Mouse (Mus musculus): ENCODE measurements around the gene Tmem91. TPM values are rescaled to one million over a fixed set of nuclear protein-coding genes. Genes with fewer than 3 reads are reported as not detected.

The Tmem91 gene
- total RNA-seq, 4 experiments from 2014 or later, result 10.8 to 16.2 (median 15.1) TPM

GRCm38 (mm10) chr7:25700732-25701131 is 25.8 kb upstream of the Tmem91 start:
- no peak for DNase-seq (ENCODE audit: low spot score in 2 of 2)

DNA sequence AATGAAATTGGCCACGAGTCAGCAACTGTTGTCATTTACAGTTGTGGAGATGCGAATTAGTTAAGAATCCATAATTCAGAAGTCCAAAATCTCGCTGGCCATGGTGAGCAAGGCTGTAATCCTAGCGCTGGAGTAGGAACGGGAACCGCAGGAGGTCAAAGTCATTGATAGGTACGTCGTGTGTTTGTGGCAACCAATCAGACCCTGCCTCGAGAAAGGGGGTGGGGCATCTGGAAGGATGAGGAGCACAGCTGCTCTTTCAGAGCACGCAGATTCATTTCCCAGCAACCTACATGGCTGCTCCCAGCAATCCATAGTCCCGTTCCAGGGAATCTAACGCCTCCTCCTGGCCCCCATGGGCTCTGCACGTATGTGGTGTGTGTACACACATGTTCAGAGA is 24.9 kb upstream of the Tmem91 start:
- DNase-seq (ENCODE audit: low spot score in 2 of 2), result no peak

DNA sequence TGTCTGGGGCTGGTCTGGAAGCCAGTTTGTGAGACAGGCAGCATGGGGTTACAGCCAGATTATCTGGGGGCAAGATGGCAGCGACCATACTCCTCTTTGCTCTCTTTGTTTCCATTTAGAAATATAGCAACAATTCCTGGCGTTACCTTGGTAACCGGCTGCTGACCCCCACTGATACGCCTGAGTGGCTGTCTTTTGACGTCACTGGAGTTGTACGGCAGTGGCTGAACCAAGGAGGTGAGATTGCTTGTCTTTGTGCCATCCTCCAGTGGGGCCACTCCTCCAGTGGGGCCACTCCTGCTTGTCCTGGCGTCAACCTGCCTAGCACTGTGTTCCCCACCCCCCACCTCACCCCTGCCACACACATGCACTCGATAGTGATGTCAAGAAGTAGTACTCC is 19.1 kb upstream of the Tmem91 start:
- no peak for DNase-seq (ENCODE audit: low spot score in 2 of 2)

GRCm38 (mm10) chr7:25690051-25690450 is 15.1 kb upstream of the Tmem91 start:
- DNase-seq (ENCODE audit: low spot score in 2 of 2), result no peak

DNA sequence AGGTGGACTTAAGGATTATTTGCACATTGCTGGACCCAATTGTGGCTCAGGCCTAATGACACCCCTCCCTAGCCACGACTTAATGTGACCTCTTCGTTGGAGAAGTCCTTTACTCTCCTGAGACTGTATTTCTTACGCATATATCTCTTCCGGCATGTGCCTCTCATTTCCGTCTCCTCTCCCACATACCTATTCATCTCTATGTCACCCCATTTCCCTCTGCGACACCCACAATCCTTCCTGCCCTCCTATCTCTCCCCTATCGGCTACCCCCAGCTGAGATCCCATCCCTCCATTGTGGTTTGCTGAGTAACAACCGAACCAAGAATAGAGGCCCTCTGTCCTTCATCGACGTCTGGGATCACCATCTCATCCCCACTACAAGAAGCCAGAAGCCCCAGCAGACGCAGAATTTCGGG is 14.6 kb upstream of the Tmem91 start:
- no peak for DNase-seq (ENCODE audit: low spot score in 2 of 2)

DNA sequence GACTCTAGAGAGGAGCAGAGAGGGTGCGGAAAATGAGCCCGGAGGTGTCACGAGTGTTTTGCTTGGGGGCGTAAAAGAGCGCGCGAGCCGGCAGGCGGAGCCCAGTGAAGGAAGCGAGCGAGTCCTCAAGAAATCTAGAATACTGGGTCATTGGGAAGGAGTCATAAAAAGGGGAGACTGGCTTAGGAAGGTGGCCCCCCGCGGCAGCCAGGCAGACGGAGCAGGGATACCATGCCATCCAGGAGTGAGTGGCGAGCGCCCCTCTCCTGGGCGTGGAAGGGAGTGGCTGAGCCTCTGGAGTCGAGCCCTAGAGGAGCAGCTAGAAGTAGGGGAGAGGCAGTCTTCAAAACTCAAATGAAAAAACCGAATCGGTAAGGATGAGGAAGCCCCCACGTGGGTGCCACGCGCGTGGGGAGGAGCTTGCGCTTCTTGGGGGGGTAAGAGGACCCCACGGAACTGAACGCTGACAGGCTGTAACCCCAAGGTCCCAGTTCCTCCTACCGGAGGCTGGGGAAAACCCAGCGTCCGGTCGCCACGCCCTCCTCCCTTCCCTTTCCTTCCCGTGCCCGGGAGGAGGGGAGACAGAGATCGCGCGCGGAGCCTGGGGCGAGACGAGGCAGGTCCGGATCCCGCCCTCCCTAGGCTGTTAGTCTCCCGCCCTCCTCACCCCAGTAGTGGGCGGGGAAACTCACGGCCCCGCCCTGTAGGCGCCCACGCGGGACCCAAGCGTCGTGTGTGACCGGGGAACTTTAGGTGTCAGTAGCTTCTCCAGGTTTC is 14.0 kb upstream of the Tmem91 start:
- DNase-seq (ENCODE audit: low spot score in 2 of 2), result no peak

DNA sequence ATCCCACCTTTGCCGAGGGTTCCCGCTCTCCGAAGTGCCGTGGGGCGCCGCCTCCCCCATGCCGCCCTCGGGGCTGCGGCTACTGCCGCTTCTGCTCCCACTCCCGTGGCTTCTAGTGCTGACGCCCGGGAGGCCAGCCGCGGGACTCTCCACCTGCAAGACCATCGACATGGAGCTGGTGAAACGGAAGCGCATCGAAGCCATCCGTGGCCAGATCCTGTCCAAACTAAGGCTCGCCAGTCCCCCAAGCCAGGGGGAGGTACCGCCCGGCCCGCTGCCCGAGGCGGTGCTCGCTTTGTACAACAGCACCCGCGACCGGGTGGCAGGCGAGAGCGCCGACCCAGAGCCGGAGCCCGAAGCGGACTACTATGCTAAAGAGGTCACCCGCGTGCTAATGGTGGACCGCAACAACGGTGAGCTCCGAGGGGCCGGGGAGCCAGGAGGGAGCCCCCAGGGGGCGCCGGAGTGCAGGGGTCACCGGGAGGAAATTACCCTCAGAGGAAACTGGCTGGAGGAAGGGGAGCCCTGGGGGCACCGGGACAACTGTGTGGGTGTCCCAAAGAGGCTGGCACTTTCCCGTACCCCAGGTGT is 12.9 kb upstream of the Tmem91 start:
- no peak for DNase-seq (ENCODE audit: low spot score in 2 of 2)

DNA sequence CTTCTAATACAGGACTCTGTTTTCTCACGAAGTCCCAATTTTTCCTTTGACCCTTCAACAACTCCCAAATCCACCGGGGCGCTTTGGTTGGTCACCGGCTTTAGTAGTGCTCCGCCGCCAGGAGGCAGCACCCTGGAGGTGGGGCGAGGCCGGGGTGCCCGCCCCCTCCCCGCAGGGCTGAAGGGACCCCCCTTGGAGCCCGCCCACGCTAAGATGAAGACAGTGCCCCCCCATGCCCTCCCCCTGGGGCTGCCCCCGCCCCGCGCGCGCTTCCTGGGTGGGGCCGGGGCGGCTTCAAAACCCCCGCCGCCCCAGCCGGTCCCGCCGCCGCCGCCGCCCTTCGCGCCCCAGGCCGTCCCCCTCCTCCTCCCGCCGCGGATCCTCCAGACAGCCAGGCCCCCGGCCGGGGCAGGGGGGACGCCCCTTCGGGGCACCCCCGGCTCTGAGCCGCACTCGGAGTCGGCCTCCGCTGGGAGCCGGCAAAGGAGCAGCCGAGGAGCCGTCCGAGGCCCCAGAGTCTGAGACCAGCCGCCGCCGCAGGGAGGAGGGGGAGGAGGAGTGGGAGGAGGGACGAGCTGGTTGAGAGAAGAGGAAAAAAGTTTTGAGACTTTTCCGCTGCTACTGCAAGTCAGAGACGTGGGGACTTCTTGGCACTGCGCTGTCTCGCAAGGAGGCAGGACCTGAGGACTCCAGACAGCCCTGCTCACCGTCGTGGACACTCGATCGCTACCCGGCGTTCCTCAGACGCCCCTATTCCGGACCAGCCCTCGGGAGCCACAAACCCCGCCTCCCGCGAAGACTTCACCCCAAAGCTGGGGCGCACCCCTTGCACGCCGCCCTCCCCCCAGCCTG is 11.9 kb upstream of the Tmem91 start, which contains the start of gene Tgfb1:
TSS of gene Tgfb1 (plus strand) at position 323 of the 852 bp plus-strand sequence.
- DNase-seq (ENCODE audit: low spot score in 2 of 2), result no peak

DNA sequence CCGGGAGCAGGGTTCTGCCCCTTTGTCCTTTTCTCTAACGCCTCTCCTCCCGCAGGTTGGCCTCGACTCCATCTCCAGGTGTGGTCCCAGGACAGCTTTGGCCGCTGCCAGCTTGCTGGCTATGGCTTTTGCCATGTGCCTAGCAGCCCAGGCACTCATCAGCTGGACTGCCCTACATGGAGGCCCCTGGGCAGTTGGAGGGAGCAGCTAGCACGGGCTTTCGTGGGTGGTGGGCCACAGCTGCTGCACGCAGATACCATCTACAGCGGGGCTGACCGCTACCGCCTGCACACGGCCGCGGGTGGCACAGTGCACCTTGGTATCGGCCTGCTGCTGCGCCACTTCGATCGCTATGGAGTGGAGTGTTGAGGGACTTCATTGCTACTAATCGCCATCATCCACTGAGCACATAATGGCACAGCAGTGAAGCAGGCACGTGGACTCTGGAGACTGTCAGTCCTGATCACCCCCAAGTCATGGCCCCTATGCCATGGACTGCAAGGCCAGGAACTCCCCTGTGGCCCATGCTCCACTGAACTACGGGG is 11.0 kb upstream of the Tmem91 start:
- no peak for DNase-seq (ENCODE audit: low spot score in 2 of 2)

DNA sequence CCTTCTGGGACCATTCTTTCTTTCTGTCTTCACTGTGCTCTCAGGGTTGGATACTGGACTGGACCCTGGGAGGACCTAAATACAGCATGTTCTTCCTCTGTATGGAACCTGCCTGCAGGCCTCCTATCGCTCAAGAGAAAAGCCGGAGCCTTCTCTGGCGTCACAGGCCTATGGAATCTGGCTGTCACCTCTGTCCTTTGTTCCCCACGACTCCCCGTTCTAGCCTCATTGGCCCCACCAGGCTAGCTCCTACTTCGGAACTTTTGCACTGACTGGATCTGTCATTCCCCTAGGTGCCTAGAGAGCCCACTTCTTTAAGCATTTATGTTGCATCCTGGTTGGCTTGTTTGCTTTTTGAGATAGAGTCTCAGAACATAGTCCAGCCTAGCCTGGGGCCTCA is 9.7 kb upstream of the Tmem91 start:
- DNase-seq (ENCODE audit: low spot score in 2 of 2), result no peak

- no peak for DNase-seq (ENCODE audit: low spot score in 2 of 2)
Observed at GRCm38 (mm10) chr7:25683474-25684180, 8.7 kb upstream of the Tmem91 start.

- DNase-seq (ENCODE audit: low spot score in 2 of 2), result no peak
Observed at GRCm38 (mm10) chr7:25681341-25682231, 6.6 kb upstream of the Tmem91 start.

DNA sequence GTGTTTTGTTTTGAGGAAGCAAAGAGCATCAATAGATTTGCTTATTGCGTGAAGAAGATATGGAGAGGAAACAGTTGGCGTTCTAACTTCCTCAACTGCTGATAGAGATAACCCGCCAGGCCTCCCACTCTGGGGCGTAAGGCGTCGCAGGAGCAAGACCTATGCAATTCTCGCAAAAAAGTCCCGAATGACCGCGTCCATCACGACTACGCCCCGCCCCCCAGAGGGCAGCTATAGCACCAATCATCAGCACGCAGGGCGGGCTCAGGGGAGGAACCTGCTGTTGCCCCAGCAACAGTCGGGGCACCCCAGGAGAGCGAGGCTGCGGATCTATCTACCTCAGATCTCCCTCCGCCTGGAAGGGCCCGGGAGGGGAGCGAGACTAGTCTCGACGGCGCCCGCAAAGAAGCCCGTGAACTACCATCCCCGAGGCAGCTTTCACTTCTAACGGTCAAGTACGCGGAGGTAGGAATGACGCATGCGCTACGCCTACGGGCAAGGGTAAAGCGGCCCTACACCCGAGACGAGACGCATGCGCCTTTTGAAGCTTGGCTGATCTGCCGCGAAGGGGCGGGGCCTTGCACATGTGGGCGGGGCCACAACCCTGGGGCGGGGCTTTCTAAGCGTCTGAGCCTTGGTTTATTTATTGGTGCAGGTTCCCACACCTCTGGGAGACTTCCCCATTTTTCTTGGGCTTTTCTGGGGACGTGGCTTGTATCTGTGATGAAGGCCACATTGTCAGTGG is 5.7 kb upstream of the Tmem91 start, which contains the start of gene B9d2:
TSS of gene B9d2 (plus strand) at position 267 of the 745 bp plus-strand sequence.
- peak; percentile 92 to 94 for DNase-seq (ENCODE audit: low spot score in 2 of 2)

DNA sequence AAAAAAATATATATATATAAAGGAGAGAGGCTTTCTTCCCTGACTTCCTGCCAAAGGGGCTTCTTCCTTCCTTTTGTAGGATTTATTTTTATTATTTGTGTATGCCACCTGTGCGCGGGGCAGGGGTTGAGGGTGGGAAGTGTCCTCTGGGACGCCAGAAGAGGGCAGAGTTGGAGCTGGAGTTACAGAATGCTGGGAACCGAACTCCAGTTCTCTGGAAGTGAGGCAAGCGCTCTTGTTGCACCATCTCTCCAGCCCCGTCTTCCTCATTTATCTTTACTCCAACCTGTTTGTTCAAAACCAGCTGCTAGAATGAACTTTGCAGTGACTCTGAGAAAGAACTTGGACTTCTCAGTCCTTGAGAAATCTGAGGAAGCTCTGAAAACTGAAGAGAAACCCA is 5.0 kb upstream of the Tmem91 start:
- no peak for DNase-seq (ENCODE audit: low spot score in 2 of 2)

DNA sequence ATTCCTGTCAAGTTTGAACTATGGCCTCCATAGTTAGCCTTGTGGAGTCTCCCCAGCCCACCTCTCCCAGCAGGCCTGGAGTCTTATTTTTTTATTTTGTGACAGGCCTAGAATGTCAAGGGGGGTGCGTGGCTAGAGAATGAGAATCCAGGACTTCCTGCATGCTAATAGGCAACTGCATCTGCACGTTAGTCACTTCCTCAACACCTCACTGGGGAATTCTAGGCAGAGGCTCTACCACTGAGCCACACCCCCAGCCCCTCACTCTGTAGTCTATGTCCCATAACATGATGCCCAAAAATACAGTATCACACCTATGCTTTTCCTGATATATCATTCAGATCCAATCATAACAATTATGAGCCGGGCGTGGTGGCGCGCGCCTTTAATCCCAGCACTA is 2.0 kb upstream of the Tmem91 start:
- no peak for DNase-seq (ENCODE audit: low spot score in 2 of 2)

GRCm38 (mm10) chr7:25676085-25676781 is 1.3 kb upstream of the Tmem91 start:
- DNase-seq (ENCODE audit: low spot score in 2 of 2), result peak; percentile 87 to 96

DNA sequence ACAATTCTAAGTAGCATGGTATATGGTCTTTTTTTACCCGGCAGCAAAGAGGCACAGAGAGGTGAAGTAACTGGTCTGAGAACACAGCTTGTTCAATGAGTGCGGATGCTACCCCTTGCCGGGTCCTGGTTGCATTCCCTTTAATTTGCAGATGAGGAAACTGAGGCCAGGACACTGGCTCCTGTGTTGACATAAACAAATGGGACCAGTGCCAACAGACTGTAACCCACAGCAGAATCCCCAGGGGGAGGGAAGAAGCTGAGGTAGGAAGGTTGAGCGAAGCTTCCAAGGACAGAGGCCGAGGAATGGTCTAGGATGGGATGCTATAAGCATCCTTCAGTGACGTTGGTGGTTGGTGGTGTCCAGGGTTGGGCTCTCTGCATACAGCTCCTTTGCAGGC is 439 bp upstream of the Tmem91 start:
- no peak for DNase-seq (ENCODE audit: low spot score in 2 of 2)

DNA sequence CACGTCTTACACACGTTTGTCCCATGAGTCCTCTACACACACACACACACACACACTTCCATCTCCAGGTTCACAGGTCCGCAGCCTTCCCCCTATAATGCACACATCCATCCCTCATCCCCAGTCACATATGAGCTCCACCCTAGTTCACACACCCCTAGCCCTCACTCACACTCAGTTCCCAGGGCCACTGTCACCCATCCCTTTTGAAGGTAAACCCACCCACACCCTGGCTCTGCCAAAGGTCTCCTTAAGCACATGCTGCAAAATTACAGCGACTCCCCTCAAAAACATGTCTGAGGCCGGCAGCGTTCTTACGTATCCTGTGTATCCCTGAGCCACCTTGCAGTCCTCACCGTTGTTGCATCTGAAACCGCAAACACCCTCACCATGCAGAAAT is 669 bp downstream of the Tmem91 start:
- DNase-seq (ENCODE audit: low spot score in 2 of 2), result no peak

- DNase-seq (ENCODE audit: low spot score in 2 of 2), result no peak
Observed at GRCm38 (mm10) chr7:25672442-25672841, 2.5 kb downstream of the Tmem91 start.
